ENCODE assay signal across 19 mouse cellular contexts in the genomic region with DNA sequence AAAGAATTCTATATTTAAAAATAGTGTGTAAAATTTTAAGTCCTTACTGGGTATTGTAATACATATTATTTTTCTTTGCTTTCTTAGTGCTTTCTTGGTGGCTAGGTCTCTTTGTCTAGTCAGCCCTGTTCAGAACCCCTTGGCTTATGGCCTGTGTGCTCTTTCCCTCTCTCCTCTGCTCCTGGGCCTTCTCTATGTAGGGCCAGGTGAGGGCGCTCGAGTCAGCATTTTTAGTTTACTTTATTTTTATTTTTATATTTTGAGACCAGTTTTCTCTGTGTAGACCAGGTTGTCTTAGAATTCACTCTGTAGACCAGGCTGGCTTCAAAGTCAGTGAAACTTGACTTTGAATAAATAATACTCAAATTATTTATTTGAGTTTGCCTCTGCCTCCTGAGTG. TPM values are rescaled to one million over a fixed set of nuclear protein-coding genes. Genes with fewer than 3 reads are reported as not detected.
DNase-seq lines count a peak whose midpoint lies in the region; TF ChIP-seq lines count a peak whose summit lies in the region.
"Had no signal": no experiment of that assay in that cellular context is flagged by ENCODE, and none has a peak within 500 bp of the region (broad histone marks: within the 10 kb centered on the region; RNA-seq: fewer than 3 reads in every experiment).

No protein-coding gene starts in this region.

- no peak overlapping the region for H3K4me3 ChIP-seq in gastrocnemius, adult 2 months
- H3K4me3 ChIP-seq in left cerebral cortex, adult 2 months, result no peak overlapping the region
- H3K4me3 ChIP-seq: heart, embryonic 13.5 days; limb, embryonic 15.5 days had no signal

- no peak for DNase-seq in gastrocnemius, adult 2 months
- DNase-seq in gastrocnemius, postnatal 25 days, result no peak
- no peak for DNase-seq in left cerebral cortex, adult 2 months (ENCODE audit: extremely low spot score in 1 of 2, low spot score in 2 of 2)
- DNase-seq in left cerebral cortex, postnatal 4 days, result no peak
- DNase-seq in 3T3-L1 (ENCODE audit: low read depth, low spot score) (peak; percentile 67), R1 (ENCODE audit: low read depth, low spot score) (peak; percentile 26)
- no peak for DNase-seq in left cerebral cortex, adult 18-20 months (ENCODE audit: low spot score in 2 of 2)
- DNase-seq in cerebellum, postnatal 4 days (ENCODE audit: low spot score in 2 of 2), result no peak
- DNase-seq: adrenal gland, adult 8-10 months; B cell, adult 2 months; cerebellum, adult 11 months; cerebellum, postnatal 14 days; heart, postnatal 4 days; kidney, postnatal 14 days; lung, postnatal 14 days; right cerebral cortex, postnatal 4 days; thymus, postnatal 4 days had no signal

- peak; percentile 36; the same call in 1 of the 2 replicates for TF ChIP-seq CTCF in gastrocnemius, adult 2 months (IDR thresholded peaks at IDR 0.05)
- TF ChIP-seq CTCF in left cerebral cortex, adult 2 months (IDR thresholded peaks at IDR 0.05), result peak; percentile 32

- intact Hi-C loops in gastrocnemius, adult 2 months (cut with DNase I), result no loop called here
- intact Hi-C loops in left cerebral cortex, adult 2 months (cut with DNase I), result loop anchor here (5.0 kb wide), 1 partner anchor 280 kb away; no protein-coding TSS in a partner anchor
- intact Hi-C loops in left cerebral cortex, postnatal 4 days (cut with DNase I), result no loop called here

- no peak overlapping the region for H3K27ac ChIP-seq in gastrocnemius, adult 2 months
- no peak overlapping the region for H3K27ac ChIP-seq in left cerebral cortex, adult 2 months
- H3K27ac ChIP-seq: heart, embryonic 13.5 days; limb, embryonic 15.5 days had no signal

RNA-seq across cellular contexts. Expression of a gene that starts 4.7 kb away (rescaled TPM):
- 1 to 10 TPM; 6.0 to 8.4 TPM for total RNA-seq in gastrocnemius, adult 2 months (2021)
- 1 to 10 TPM; 7.0 to 8.3 TPM for total RNA-seq in gastrocnemius, postnatal 25 days (2021)
- total RNA-seq in left cerebral cortex, adult 2 months (2021), result 1 to 10 TPM; 9.6 to 10.0 TPM
- 10 to 100 TPM; 17.8 to 18.0 TPM for total RNA-seq in left cerebral cortex, postnatal 4 days (2021)
- total RNA-seq in left cerebral cortex, adult 18-20 months (2021), result 10 to 100 TPM in 1 of 2 experiments, 1 to 10 TPM in 1; 9.7 to 11.6 TPM

RNA-seq across cellular contexts. Expression of a gene that starts 58.1 kb away (rescaled TPM):
- 10 to 100 TPM in 1 of 2 experiments, 1 to 10 TPM in 1; 8.2 to 10.1 TPM for total RNA-seq in gastrocnemius, adult 2 months (2021)
- total RNA-seq in gastrocnemius, postnatal 25 days (2021), result 10 to 100 TPM in 1 of 2 experiments, 1 to 10 TPM in 1; 8.7 to 11.4 TPM
- total RNA-seq in left cerebral cortex, adult 2 months (2021), result 10 to 100 TPM; 40.3 to 44.4 TPM
- total RNA-seq in left cerebral cortex, postnatal 4 days (2021), result 10 to 100 TPM; 42.4 to 46.0 TPM
- total RNA-seq in left cerebral cortex, adult 18-20 months (2021), result 10 to 100 TPM; 45.2 to 47.4 TPM

Comparison
In these comparisons a context has a peak if more than half of its experiments do, and no peak if none do; other contexts are left out.
1. DNase-seq: peak in 3T3-L1 (single experiment) and R1 (single experiment); none in gastrocnemius, adult 2 months (single experiment), gastrocnemius, postnatal 25 days (single experiment), left cerebral cortex, adult 2 months (0 of 2), left cerebral cortex, postnatal 4 days (single experiment), left cerebral cortex, adult 18-20 months (0 of 2) and cerebellum, postnatal 4 days (0 of 2).